Mouse (Mus musculus): ENCODE measurements at regions not wholly inside any gene's neighbourhood (a gene's known extent, or its start where the extent isn't known, plus 50 kb on each side); places are given as distances from the start of the nearest gene placed in this dataset.

DNA sequence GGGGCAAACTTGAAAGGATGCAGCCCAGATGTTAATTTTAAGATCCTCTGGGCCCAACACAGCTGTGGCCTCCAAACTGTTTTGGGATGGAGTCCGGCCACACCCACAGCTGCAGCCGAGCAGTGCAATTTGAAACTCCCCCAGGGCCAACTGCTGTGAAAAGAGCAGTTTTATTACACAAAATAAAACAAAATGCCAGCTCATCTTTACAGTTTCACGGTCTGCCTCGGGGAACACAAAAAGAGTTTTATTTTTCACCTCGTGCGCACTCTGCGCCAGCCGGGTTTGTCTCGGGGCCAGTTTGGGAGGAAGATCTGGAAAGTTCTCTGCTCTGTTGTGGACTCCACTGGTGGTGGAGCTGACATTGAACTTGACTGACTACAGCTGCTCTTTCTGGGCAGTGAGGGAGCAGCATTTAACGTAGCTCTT is 174.8 kb downstream of the Mtx2 start:
- TF ChIP-seq CTCF (IDR thresholded peaks at IDR 0.05; ENCODE audit: low read depth, low read length) (no peak), GATA1 (IDR thresholded peaks at IDR 0.05; ENCODE audit: borderline replicate concordance, low read length) (no peak), TAL1 (conservative IDR thresholded peaks at IDR 0.05; ENCODE audit: low read depth, low read length) (no peak), POLR2AphosphoS5 (IDR thresholded peaks at IDR 0.05; ENCODE audit: insufficient replicate concordance, low read depth, low read length) (no peak), GATA2 (IDR thresholded peaks at IDR 0.05; ENCODE audit: borderline replicate concordance, low read depth, low read length) (no peak)

All from G1E (cell line).